Mouse (Mus musculus): ENCODE results near the gene Tnrc6c. TPM values are rescaled to one million over a fixed set of nuclear protein-coding genes. Genes with fewer than 3 reads are reported as not detected.
A peak's percentile ranks its signal among the peaks of the same experiment; 100 is the strongest.

Tnrc6c gene
- polyA plus RNA-seq, 1 experiment from 2014 or later, result 4.7 TPM

DNA sequence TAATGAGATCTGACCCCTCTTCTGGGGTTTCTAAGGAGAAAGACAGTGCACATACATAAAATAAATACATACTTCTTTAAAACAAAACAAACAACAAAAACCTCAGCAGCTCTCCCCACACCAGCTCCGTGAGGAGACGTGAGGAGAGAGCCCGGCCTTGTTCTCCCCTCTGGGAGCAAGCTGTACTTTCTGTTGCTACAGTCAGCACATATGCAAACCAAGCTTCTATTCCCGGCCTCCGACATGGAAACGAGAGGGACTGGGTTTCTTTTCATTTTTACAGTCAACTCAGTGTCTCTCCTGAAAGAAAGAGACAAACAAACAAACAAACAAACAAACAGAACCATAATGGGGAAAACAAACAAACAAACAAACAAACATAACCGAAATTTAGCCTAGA, 145.9 kb downstream of the Tnrc6c start:
- 86% methylated on average over 7 of the region's 7 CpGs for WGBS (ENCODE audit: insufficient replicate concordance)
- H3K4me2 ChIP-seq, result peak overlapping the region; percentile 84

DNA sequence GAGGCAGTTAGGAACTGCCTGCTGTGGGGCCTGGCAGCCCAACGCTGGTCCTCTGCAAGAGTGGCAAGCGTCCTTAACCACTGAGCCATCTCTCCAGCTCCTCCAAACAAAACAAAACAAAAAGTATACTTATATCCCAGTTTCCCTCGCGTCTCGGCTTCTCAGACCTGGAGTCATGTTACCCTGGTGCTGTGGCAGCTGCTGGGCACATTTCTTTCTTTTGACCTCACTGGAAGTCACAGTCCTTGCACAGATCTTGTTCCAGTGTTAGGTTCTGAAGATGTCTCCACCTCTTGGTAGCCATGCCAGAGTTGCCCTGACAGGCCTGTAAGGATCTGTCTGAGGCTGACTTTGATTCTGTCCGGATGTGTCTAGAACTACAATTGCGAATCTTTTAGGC, 147.6 kb downstream of the Tnrc6c start:
- H3K9ac ChIP-seq, result peak overlapping the region; percentile 91
- WGBS (ENCODE audit: insufficient replicate concordance), result 88% methylated on average over 7 of the region's 7 CpGs
- peaks cover 87% of the 10 kb centered on the region for H3K4me1 ChIP-seq
- H3K4me3 ChIP-seq, result peak overlapping the region; percentile 81
- peak overlapping the region; percentile 95 for H3K27ac ChIP-seq
- ATAC-seq, result no peak
- H3K4me2 ChIP-seq, result peak overlapping the region; percentile 84
- peaks cover 80% of the 10 kb centered on the region for H3K36me3 ChIP-seq
- H3K9me3 ChIP-seq (replicated peaks), result no peaks in the 10 kb centered on the region
- H3K27me3 ChIP-seq (replicated peaks), result no peaks in the 10 kb centered on the region

More for the DNA sequence above, 145.9 kb downstream of the Tnrc6c start:
- no peaks in the 10 kb centered on the region for H3K9me3 ChIP-seq (replicated peaks)
- ATAC-seq, result no peak
- peak overlapping the region; percentile 81 for H3K4me3 ChIP-seq
- H3K36me3 ChIP-seq, result peaks cover 64% of the 10 kb centered on the region
- no peaks in the 10 kb centered on the region for H3K27me3 ChIP-seq (replicated peaks)
- peak overlapping the region; percentile 91 for H3K9ac ChIP-seq
- H3K27ac ChIP-seq, result peak overlapping the region; percentile 95
- H3K4me1 ChIP-seq, result peaks cover 96% of the 10 kb centered on the region

DNA sequence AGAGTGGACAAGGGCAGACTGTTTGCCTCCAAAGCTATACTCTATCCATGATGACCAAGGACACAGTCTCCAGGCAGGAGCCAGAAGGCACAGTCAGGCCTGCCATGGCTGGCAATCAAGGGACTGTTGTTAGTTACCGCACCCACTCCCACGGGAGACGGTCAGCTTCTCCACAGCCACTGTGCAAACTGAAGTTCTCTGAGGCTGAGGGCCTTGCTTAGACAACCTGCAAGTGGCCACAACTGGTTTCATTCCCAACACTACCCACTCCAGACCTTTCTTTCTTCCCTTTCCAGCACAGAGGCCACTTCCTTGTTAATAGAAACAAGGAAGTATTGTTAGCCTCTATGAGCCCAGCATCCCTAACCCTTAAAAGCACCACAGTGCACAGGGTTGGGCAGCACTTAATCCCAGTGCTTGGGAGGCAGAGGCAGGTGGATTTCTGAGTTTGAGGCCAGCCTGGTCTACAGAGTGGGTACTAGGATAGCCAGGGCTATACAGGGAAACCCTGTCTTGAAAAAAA, 149.1 kb downstream of the Tnrc6c start:
- Histone ChIP-seq H3K4me3 (peak overlapping the region; percentile 81), H3K36me3 (peaks cover 96% of the 10 kb centered on the region), H3K9me3 (replicated peaks) (no peaks in the 10 kb centered on the region), H3K4me2 (peak overlapping the region; percentile 84), H3K27me3 (replicated peaks) (no peaks in the 10 kb centered on the region), H3K4me1 (peaks cover 83% of the 10 kb centered on the region), H3K9ac (peak overlapping the region; percentile 91), H3K27ac (peak overlapping the region; percentile 95)
- ATAC-seq, result no peak
- WGBS (ENCODE audit: insufficient replicate concordance), result 89% methylated on average over 3 of the region's 3 CpGs

DNA sequence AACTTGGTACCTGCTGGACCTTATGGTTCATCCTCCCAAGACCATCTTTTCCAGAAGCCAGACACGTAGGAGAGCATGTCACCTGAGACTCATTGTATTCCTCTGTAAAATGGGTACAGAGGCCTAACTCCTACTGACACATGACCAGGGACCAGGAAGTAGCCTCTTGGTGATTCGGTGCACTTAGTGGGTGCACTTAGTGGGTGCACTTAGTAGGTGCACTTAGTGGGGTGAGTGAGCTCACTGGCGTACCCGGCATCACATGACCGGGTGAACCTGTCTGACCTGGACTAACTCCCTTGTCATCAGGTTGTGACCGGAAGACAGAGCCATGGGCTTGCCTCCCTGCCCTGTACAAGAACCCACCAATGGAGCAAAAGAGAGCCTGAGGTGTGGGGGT, 152.7 kb downstream of the Tnrc6c start:
- no peak for ATAC-seq
- Histone ChIP-seq H3K9me3 (replicated peaks) (no peaks in the 10 kb centered on the region), H3K36me3 (peaks cover 77% of the 10 kb centered on the region), H3K4me3 (no peak overlapping the region), H3K27ac (no peak overlapping the region), H3K4me2 (no peak overlapping the region), H3K4me1 (peaks cover 80% of the 10 kb centered on the region), H3K9ac (no peak overlapping the region), H3K27me3 (replicated peaks) (no peaks in the 10 kb centered on the region)
- 94% methylated on average over 6 of the region's 6 CpGs for WGBS (ENCODE audit: insufficient replicate concordance)

DNA sequence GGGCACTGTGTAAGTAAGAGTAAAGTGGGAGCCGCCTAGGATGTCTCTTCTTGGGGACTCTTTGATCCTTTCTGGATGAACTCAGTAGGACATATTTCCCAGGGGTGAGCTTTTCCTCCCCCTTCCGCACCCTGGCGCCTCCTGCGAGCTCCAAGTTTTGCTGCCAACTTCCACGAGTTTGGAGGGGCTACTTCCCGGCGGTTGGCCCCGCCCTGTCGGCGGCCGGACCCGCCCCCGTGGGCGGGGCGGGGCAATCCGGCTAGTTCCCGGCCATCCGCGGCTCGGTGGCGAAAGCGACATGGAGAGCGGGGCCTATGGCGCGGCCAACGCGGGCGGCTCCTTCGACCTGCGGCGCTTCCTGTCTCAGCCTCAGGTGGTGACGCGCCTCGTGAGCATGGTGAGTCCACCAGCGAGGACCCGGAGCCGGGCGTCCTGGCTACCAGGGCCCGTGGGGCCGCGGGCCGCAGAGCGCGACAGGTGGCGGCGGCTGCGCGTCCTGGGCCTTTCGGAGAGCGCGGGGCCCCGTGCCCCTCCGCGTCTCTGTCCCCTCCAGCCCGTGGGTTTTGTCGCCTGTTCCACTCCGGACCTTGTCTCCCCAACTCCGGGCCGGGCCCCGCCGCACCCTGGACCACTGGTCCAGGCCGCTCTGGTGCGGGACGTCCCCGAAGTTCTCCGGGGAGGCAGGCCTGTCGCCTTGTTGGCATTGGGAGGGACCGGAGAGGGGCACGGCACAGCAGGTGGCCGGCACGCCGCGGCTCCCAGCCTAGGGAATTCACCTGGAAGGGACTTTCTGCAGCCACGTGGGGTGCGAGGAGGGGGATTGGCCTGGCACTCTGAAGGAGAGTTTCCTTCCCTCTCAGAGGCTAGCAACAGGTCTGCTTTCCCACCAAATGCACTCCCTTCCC, 155.6 kb downstream of the Tnrc6c start, which contains the start of the genes Gm20708 and Syngr2:
Gene Gm20708 (plus strand): TSS at position 262 of the 905 bp plus-strand sequence.
Gene Syngr2 (plus strand): TSS at position 262 of the 905 bp plus-strand sequence.
- peak; percentile 73 for ATAC-seq
- Histone ChIP-seq H3K4me3 (peak within 1 kb of the TSS; percentile 85), H3K4me1 (peaks cover 82% of the 10 kb centered on the region), H3K27ac (peak within 1 kb of the TSS; percentile 90), H3K36me3 (peaks cover 77% of the 10 kb centered on the region), H3K4me2 (peak within 1 kb of the TSS; percentile 95), H3K9ac (peak within 1 kb of the TSS; percentile 94), H3K27me3 (replicated peaks) (no peaks in the 10 kb centered on the region), H3K9me3 (replicated peaks) (no peaks in the 10 kb centered on the region)
- WGBS (ENCODE audit: insufficient replicate concordance), result under 1% methylated on average over 57 of the region's 75 CpGs

DNA sequence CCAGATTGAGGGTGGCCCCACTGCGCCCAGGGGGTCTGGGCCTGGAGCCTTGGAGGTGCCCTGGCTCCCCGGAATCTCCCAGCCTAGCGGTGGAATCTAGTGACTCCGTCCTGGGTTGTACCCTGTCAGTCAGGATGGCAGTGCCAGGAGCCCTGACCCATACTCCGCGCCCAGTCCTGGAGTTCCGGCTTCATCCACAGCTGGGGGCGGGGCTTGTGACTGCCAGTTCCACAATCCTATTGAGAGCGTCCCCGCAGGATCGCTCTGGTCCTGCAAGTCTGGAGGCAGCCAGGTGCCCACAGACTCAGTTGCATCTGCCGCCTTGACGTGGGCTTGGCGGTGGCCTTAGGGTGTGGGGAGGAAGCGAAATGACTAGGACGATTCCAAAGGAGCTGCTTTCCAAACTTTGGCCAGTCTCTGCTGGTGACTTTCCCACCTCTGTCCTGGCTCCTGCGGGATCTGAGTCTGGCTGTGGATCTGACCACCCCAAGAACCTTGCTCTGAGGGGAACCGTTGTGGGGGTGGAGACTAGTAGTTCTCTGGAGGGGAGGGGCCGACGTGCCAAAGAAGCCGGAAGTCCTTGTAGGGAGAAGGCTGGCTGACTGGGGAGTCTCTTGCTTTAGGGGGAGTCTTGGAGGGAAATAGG, 156.4 kb downstream of the Tnrc6c start:
- Histone ChIP-seq H3K27ac (peak overlapping the region; percentile 90), H3K9me3 (replicated peaks) (no peaks in the 10 kb centered on the region), H3K4me3 (peak overlapping the region; percentile 85), H3K4me2 (peak overlapping the region; percentile 95), H3K4me1 (peaks cover 85% of the 10 kb centered on the region), H3K27me3 (replicated peaks) (no peaks in the 10 kb centered on the region), H3K9ac (peak overlapping the region; percentile 94), H3K36me3 (peaks cover 77% of the 10 kb centered on the region)
- 1% methylated on average over 21 of the region's 21 CpGs for WGBS (ENCODE audit: insufficient replicate concordance)
- peak; percentile 74 for ATAC-seq

Other genes with a start within 250 kb of the Tnrc6c start
- not detected in 2 replicates for gene Gm11733, start 169.9 kb upstream of the Tnrc6c start, polyA plus RNA-seq (2016; fragmentation: Nextera tagmentation; extraction: Ambion mirVana)
- 19.8 and 21.6 TPM in 2 replicates for gene Tmc8, start 127.8 kb downstream of the Tnrc6c start, polyA plus RNA-seq (2016; fragmentation: Nextera tagmentation; extraction: Ambion mirVana)
- gene Tmc6, start 127.9 kb downstream of the Tnrc6c start, polyA plus RNA-seq (2016; fragmentation: Nextera tagmentation; extraction: Ambion mirVana), result 55.5 and 58.2 TPM in 2 replicates
- 97.6 and 97.7 TPM in 2 replicates for gene 6030468B19Rik, start 143.4 kb downstream of the Tnrc6c start, polyA plus RNA-seq (2016; fragmentation: Nextera tagmentation; extraction: Ambion mirVana)
- gene Gm20708, start 155.4 kb downstream of the Tnrc6c start, polyA plus RNA-seq (2016; fragmentation: Nextera tagmentation; extraction: Ambion mirVana), result 0.23 and 0.27 TPM in 2 replicates
- 61.5 and 66.4 TPM in 2 replicates for gene Syngr2, start 155.4 kb downstream of the Tnrc6c start, polyA plus RNA-seq (2016; fragmentation: Nextera tagmentation; extraction: Ambion mirVana)
- gene Afmid, start 171.6 kb downstream of the Tnrc6c start, polyA plus RNA-seq (2016; fragmentation: Nextera tagmentation; extraction: Ambion mirVana), result 6.7 TPM in 2 replicates
- 145 and 152 TPM in 2 replicates for gene Tk1, start 171.8 kb downstream of the Tnrc6c start, polyA plus RNA-seq (2016; fragmentation: Nextera tagmentation; extraction: Ambion mirVana)
- gene Birc5, start 195.0 kb downstream of the Tnrc6c start, polyA plus RNA-seq (2016; fragmentation: Nextera tagmentation; extraction: Ambion mirVana), result 370 and 373 TPM in 2 replicates
- not detected in 2 replicates for gene Tmem235, start 206.5 kb downstream of the Tnrc6c start, polyA plus RNA-seq (2016; fragmentation: Nextera tagmentation; extraction: Ambion mirVana)
- gene Tha1, start 219.2 kb downstream of the Tnrc6c start, polyA plus RNA-seq (2016; fragmentation: Nextera tagmentation; extraction: Ambion mirVana), result 1.7 TPM in 2 replicates

All from liver, embryonic 12.5 days (tissue).